Mouse (Mus musculus) cerebral cortex, adult 2 months (tissue): Measurements from ENCODE around the gene Ooep.

Experiments used
- WGBS: fragments of 180-500 bp; shearing (Covaris S2); methylation state at CpG from one replicate; pipeline ENCODE4 v1.1.7; 2018; 5-methylcytosine and 5-hydroxymethylcytosine counted together

The Ooep gene

DNA sequence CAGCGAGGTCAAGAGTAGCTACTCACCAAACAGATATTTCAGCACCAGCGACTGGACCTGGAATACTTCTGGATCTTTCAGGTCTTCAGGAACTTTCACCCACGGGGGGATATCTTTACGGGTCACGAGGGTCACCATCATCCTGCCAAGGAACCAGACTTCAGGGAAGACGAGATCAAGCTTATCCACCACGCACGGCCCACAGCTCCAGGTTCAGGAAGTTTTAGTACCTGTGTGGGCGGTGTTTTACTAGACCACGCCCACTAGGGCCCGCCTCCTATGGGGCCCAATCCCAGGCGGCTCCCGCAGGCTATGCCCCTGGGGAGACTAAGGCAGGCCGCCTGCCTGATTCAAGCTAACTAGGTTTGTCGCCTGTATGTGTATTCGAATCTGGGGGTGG lies 10.6 kb downstream of the Ooep start, which contains the start of gene Dppa5a:
Gene Dppa5a, minus strand, starts transcription at position 219 of the 400 bp plus-strand sequence.
- WGBS, result 93% methylated on average over 16 of the region's 16 CpGs

DNA sequence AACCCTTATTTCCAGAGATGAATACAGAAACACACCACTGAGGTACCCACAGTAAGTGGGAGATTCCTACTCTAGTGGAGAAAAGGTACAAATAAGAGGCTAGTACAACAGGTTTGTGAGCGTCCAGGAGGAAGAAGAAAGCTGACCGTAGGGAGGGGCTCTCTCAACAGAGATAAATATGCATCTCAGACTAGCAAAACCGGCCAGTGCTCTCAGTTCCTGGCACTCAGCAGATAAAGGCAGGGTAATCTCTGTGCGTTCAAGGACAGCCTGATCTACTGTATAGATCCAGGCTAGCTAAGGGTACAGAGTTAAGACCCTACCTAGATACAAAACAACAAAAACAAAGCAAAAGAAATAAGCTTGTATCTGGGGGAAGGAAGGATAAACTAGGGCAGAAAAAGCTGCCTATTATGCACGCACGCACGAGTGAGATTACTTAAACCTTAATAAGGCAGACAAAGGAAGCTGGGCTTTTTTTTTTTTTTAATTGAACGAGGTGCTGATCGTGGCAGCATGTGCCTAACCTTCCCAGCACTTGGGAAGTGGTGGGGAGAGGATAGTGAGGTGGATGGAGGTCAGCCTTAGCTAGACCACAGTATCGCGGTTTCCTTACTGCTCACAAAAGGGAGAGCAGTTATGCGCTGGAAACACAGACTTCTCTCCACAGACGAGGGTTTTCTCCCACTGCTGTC lies 12.5 kb downstream of the Ooep start:
- WGBS, result 75% methylated on average over 13 of the region's 13 CpGs

DNA sequence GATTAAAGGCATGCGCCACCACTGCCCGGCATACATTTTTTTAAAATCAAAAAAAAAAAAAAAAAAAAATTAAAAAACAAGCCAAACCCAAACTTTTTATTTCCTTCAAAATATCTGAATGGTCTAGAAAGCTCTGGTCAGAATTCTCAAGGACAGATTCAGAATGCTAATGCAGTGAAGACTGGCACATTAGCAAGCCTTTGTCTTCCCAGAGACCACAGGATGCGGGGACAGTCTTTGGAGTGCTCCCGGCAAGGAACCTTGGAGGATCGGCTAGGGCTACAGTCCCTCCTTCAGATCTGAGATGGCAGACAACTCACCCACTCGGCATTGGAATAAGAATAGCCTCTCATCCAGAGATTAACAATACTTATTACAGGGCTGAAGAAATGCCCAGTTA lies 13.8 kb downstream of the Ooep start:
- WGBS, result 93% methylated on average over 6 of the region's 6 CpGs

DNA sequence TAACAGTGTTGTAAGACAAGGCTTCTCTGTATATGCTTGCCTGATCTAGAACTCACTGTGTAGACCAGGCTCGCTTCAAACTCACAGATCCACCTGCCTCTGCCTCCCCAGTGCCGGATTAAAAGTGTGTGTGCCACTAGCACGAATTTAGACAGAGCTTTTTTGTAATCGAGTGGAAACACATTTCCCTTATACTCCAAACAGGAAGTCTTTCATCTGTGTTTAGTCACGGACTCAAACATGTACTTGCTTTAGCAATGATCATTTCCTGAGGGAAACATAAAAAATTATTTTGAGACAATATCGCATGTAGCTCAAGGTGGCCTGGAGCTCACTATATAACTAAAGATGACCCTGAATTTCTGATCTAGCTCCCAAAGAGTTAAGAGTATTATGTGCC lies 15.2 kb downstream of the Ooep start:
- 53% methylated on average over 6 of the region's 6 CpGs for WGBS

DNA sequence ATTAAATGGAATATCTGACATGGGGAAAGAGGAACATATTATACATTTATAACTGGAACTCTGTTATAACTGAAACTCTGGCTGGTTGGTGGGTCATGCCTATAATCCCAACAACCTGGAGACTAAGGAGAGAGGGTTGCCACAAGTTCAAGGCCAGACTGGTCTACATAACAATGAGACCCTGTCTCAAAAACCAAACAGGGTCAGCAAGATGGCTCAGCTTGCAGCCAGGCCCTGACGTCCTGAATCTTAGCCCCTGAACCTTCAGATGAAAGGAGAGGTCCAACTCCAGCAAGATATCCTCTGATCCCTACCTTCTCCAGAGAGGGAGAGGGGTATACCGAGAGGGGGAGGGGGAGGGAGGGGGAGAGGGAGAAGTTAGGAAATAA lies 18.0 kb downstream of the Ooep start:
- WGBS, result 58% methylated on average over 2 of the region's 2 CpGs

DNA sequence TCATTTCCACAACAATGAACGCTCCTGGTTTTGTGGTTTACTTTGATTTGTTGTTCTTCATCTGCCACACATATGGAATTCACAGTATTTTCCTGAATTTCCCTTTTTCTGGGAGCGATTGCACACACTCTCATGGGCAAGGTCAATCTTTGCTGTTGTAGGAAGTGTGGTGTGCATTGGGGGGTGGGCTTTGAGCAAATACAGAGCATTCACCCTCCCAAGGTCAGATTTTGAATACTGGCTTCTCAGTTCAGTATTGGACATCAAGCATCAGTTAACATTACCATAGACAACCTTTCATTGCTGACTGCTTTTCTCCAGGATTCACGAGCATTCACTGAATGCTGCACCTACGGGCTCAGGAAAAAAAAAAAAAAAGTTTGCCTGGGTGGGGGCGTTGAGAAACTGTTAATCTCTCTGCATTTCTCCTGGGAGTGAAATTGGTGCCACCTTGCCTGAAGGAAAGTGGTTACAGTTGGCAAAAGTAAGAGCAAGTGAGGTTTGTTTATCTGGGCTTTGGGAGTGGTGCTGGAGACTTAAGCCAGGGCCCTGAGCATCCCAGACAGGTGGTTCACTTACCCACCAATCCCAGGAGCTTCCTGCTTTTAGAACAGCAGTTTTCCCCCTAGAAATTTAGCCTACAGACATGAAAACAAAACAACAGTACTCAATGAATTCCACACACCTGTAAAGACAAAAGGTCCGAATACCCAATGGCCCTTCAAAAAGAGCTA lies 18.6 kb downstream of the Ooep start:
- WGBS, result 85% methylated on average over 6 of the region's 6 CpGs

DNA sequence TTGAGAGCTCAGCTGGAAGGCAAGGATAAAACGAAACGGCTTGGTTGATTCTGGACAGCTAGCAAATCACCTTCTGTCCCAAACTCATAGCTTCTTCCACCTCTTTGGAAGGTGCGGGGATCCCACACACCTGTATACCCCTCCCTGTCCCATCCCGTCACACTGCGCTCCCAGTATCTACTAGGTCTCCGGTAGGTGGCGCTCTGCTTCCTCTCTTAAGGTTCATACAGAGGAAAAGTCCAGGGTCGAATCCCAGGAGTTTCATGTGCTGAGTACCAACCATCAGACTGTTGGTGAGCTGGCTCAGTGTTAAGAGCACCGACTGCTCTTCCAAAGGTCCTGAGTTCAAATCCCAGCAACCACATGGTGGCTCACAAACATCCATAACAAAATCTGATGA lies 20.5 kb downstream of the Ooep start:
- WGBS, result 20% methylated on average over 9 of the region's 9 CpGs

DNA sequence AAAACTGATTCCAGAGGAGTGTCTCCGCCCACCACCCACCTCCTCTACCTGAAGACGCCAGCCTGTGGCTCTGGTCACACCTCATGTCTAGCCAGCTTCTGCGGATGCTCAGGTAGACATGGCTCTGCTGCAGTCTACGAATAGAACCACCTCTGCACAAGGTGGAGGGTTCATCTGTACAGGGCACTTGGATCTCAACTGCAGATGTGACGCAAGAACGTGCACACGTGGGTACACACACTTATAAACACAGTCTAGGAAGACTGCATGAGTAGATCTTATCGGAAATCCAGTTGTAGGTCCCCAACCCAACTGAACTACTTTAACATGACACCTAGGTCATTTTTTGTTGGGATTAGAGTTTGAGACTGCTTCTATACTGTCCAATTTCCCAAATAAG lies 22.9 kb downstream of the Ooep start, which contains the start of gene Gsta2:
Gene Gsta2, minus strand, starts transcription at position 178 of the 400 bp plus-strand sequence.
- WGBS, result 88% methylated on average over 8 of the region's 8 CpGs

DNA sequence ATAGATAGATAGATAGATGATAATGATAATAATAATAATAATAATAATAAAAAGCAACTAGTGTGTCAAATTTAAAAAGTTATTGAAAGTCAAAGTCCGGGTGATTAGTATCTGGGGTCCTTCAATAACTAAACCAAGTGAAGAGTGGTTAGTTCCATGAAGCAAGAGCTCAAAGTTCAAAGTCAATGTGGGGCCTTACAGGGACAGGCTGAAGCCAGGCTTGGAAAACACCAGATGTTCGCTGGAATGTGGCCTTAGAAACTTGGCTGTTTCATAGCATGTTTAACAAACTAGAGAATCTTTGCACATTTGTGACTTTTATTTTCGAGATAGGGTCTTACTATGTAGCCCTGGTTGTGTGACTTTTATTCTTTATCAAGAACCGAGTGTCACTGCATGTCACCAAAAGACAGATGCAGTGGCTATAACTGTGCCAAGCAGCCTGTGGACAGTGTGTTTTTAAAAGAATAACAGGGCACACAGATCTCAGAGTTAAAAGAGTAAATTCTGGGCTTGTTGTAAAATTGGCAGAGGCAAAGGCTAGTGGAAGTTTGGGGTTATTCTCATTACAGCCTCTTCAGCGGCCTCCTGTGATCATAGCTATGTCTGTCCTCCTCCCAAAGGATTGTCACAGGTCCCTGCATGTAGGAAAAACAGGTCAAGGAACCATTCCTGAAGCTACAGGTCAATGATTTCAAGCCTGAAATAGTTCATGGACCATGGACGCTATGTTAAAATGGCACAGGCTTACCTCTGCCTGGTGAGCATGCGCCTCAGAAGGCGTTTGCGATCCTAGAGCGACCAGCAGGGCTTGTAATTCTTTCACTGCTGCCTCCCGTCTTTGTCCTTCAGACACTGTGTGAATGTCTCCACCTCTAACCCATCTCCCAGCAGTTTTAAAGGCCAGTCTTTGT lies 23.6 kb downstream of the Ooep start:
- 86% methylated on average over 11 of the region's 11 CpGs for WGBS

DNA sequence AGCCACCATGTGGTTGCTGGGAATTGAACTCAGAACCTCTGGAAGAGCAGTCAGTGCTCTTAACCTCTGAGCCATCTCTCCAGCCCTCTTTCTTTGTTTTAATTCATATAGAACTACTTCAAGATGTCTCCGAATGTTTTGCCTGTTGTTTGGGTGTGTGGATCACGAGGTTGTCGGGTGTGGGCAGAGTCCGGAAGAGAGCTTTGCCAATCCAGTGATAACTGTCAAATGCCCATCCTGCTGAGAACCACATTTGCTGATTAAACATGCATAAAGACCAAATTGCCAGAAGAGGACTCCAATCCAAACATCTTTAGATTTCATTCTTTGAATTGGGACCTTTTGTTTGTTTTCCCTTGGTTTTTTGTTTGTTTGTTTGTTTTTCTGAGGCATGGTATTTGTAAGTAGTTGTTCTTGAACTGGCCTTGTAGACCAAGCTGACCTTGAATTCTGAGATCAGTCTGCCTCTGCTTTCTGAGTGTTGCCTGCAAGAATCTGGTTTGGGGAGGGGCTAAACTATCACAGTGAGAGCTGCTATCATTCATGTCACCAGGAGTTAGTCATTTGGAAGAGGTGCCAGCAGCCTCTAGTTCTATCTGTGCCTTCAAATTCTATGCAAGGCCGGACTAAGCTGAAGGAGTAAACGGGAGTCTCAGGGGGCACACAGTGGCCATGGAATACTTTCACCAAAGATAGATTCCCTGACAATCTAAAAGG lies 26.9 kb downstream of the Ooep start:
- 92% methylated on average over 6 of the region's 6 CpGs for WGBS

DNA sequence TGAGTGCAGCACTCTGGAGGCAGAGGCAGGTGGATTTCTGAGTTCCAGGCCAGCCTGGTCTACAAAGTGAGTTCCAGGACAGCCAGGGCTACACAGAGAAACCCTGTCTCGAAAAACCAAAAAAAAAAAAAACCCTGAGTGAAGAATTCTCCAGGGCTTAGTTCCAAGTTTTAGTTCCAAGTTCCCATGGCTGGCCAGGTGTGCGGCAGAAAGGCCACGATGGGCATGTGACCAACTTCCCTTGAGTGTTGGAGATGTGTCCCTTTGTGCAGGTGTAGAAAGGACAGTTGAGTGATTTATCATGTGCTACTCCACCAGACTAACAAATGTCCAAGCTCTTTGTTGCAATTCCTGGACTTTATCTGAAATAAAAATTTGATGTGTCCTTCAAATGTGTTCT lies 29.4 kb downstream of the Ooep start:
- 81% methylated on average over 3 of the region's 3 CpGs for WGBS

DNA sequence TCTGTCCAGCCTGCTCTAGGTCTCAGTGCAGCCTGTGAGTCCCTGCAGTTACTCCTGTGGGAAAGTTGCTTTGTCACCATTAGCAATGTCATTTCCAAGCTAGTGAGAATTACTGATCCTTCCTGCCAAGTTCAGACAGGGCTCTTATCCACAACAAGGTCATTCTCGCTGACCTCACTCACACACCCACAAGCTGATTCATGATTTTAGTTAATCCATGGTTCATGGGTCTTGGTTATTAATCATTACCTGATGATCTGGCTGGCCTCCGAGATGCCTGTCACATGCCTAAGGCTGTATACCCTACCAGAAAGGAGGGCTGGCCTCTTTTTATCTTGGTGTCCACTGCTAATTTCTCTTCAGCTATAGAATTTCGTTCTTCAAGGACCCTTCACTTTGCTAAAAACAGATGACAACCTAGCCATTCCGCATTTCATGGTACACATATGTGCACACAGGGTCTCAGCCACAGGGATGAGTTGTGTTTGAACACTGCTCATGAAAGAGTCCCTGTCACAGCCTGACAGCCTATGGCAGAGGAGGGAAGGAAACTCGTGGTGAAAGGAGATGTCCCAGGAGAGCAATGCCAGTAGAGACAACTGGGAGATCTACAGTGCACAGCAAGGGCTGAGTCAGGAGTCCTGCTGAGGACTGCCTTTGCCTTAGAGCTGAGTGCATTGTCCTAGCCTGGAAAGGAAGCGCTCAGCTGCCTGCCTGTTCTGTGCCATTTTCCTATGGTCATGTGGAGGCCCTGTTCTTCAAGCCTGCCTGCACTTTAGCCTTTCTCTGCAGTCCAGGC lies 30.1 kb downstream of the Ooep start:
- 81% methylated on average over 6 of the region's 6 CpGs for WGBS

DNA sequence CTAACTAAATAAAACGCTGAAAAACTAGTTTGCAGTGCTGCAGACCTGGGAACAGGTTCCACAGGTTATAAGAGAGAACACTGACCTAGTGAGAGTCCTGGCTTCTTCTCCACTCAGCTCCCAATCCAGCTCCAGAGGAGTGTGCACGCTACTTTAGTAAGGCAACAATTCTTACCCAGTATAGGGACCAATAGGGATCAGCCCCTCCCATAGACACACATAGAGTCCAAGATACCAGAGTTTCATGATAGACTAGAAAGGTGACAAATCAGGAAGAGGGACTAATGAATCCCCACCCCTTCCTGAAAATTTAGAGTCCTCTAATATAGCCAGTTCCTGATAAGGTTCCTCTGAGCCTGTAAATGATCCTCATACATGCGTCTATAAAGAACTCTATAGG lies 31.5 kb downstream of the Ooep start:
- 66% methylated on average over 3 of the region's 3 CpGs for WGBS

DNA sequence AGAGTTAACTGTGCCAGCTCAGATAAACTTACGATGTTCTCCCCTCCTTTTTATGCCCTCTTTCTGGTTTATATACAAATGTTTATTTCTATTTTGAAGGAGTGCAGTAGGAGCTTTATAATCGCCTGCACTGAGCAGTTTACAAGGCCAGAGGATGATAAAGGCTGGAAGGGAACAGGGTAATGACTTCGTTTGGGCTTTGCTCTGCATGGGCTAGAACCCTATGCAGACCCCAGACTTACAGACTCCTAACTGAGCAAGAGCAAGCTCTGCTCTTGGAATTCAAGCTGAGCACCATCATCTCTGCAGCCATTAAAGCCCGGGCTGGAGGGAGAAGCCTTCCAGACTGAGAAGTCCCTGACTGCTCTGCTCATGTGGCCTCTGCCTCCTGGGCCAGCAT lies 33.3 kb downstream of the Ooep start:
- WGBS, result 63% methylated on average over 4 of the region's 4 CpGs

DNA sequence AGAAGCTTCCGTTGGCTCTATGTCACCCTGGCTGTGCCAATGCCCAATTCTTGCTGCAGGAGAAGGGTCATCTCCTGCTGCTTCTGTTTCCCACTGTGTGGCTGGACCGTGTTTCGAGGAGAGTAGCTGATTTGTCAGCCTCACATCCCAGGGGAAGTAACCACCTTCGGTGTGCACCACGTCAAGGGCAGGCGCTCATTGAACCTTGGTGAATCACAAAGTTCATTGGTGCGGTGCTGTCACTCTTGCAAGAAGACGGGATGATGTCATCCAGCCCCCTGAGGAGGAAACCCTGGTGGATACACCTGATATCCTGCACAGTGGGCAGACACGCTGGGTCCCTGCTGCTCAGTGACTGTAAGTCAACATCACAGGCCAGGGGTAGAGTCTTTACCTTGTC lies 35.5 kb downstream of the Ooep start:
- 84% methylated on average over 9 of the region's 9 CpGs for WGBS

DNA sequence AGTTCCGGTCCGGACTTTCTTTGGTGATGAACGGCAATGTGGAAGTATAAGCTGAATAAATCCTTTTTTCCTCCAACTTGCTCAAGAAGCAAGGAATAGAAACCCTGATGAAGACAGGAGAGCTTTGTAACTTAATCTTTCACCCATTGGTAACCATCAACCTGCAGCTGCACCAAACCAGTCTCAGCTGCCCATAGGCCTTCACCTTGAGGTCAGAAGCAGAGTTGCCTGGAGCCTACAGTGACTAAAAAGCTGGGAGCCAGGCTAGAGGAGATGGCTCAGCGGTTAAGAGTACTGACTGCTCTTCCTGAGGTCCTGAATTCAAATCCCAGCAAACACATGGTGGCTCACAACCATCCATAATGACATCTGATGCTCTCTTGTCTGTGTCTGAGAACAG lies 36.0 kb downstream of the Ooep start:
- 92% methylated on average over 4 of the region's 4 CpGs for WGBS

DNA sequence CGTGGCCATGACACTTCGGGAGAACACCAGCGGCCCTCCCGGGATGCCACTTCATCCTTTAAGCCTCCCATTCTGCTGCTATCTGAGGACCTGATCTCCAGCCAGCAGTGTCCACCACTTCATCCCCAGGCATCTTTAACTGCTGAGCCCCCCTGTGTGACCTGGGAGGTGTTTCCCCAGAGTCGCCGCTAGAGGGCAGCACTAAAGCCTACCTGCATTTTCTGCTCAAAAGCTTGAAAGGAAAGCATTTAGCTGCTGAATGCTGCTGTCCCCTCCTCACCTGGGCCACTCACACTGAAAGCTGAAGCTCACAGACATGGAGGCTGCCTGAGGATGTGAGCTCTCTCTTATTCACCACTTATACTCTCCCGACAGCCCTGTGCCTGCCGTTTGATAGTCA lies 38.2 kb downstream of the Ooep start:
- 11% methylated on average over 8 of the region's 8 CpGs for WGBS

DNA sequence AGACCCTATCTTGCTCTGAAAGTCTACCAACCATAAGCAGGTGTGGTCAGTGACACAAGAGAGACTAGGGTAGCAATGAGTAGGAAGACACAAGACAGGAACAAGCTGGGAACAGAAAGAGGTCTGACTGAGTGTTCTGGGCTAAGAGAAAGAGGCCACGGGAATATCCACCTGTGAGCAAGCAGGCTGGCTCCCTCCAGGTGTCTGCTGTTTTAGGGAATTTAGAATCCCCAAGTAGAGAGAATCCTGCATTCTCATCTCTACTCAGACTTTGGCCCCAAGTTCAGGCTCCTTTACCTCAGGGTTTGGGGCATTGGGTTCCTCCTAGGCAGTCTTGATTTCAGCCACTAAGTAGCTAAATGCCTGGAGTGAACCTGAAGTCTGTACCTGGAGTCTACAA lies 51.2 kb downstream of the Ooep start, which contains the start of gene Omt2b:
Gene Omt2b, plus strand, starts transcription at position 301 of the 400 bp plus-strand sequence.
- WGBS, result 100% methylated on average over 1 of the region's 1 CpGs
